Mouse (Mus musculus): ENCODE results near the gene Idh3g.
A peak's percentile ranks its signal among the peaks of the same experiment; 100 is the strongest.

Idh3g gene

GRCm38 (mm10) chrX:73786364-73787224 lies at the start of gene Idh3g, which contains the start of gene Ssr4:
Gene Idh3g (minus strand): TSS chrX:73786897.
Gene Ssr4 (plus strand): TSS chrX:73787028.
- peak; percentile 96 for DNase-seq (ENCODE audit: low spot score)

GRCm38 (mm10) chrX:73835731-73836130 lies 49.0 kb upstream of the Idh3g start:
- no peak for DNase-seq (ENCODE audit: low spot score)

- peak; percentile 59 for DNase-seq (ENCODE audit: low spot score)
Measured at GRCm38 (mm10) chrX:73824185-73825151, 37.8 kb upstream of the Idh3g start, which contains the start of gene Pdzd4. Gene Pdzd4 (minus strand): TSS chrX:73824969.

- DNase-seq (ENCODE audit: low spot score) = no peak
Measured at GRCm38 (mm10) chrX:73823747-73824146, 37.0 kb upstream of the Idh3g start.

- DNase-seq (ENCODE audit: low spot score) = no peak
Measured at GRCm38 (mm10) chrX:73816596-73817314, 30.1 kb upstream of the Idh3g start.

GRCm38 (mm10) chrX:73815072-73815471 lies 28.4 kb upstream of the Idh3g start:
- peak; percentile 55 for DNase-seq (ENCODE audit: low spot score)

- DNase-seq (ENCODE audit: low spot score) = no peak
Measured at GRCm38 (mm10) chrX:73805814-73806213, 19.1 kb upstream of the Idh3g start.

GRCm38 (mm10) chrX:73798502-73798901 lies 11.8 kb upstream of the Idh3g start:
- peak; percentile 77 for DNase-seq (ENCODE audit: low spot score)

GRCm38 (mm10) chrX:73797511-73797910 lies 10.8 kb upstream of the Idh3g start:
- no peak for DNase-seq (ENCODE audit: low spot score)

- DNase-seq (ENCODE audit: low spot score) = no peak
Measured at GRCm38 (mm10) chrX:73793505-73793904, 6.8 kb upstream of the Idh3g start.

- no peak for DNase-seq (ENCODE audit: low spot score)
Measured at GRCm38 (mm10) chrX:73793039-73793438, 6.3 kb upstream of the Idh3g start.

- DNase-seq (ENCODE audit: low spot score) = no peak
Measured at GRCm38 (mm10) chrX:73788501-73788900, 1.8 kb upstream of the Idh3g start.

- DNase-seq (ENCODE audit: low spot score) = no peak
Measured at GRCm38 (mm10) chrX:73787225-73787558, 495 bp upstream of the Idh3g start.

- no peak for DNase-seq (ENCODE audit: low spot score)
Measured at GRCm38 (mm10) chrX:73785666-73786065, 1.0 kb downstream of the Idh3g start.

GRCm38 (mm10) chrX:73782227-73782626 lies 4.5 kb downstream of the Idh3g start:
- DNase-seq (ENCODE audit: low spot score) = no peak

GRCm38 (mm10) chrX:73774802-73775483 lies 11.8 kb downstream of the Idh3g start:
- peak; percentile 5 for DNase-seq (ENCODE audit: low spot score)

- DNase-seq (ENCODE audit: low spot score) = no peak
Measured at GRCm38 (mm10) chrX:73774168-73774760, 12.4 kb downstream of the Idh3g start, which contains the start of gene Srpk3. Gene Srpk3 (plus strand): TSS chrX:73774405.

- DNase-seq (ENCODE audit: low spot score) = peak; percentile 33
Measured at GRCm38 (mm10) chrX:73767267-73767666, 19.4 kb downstream of the Idh3g start.

GRCm38 (mm10) chrX:73765311-73765710 lies 21.4 kb downstream of the Idh3g start:
- no peak for DNase-seq (ENCODE audit: low spot score)

- DNase-seq (ENCODE audit: low spot score) = no peak
Measured at GRCm38 (mm10) chrX:73758611-73759290, 27.9 kb downstream of the Idh3g start.
